Mouse (Mus musculus) limb, embryonic 12.5 days (tissue): Measurements from ENCODE around the gene Gypa. TPM values are rescaled to one million over a fixed set of nuclear protein-coding genes. Genes with fewer than 3 reads are reported as not detected.

Experiments
- ATAC-seq: fragments of 200-750 bp; cut with Nextera tagmentation; 2 replicates; pipeline ENCODE4 v1.8.0; 2017; ENCODE audit warnings: low read depth, moderate TSS enrichment; ENCODE audit not compliant: insufficient number of reproducible peaks, insufficient read depth, low FRiP score, low TSS enrichment
- H3K27ac ChIP-seq: fragments of 300-500 bp; sonication (generic); 2 replicates; pipeline ENCODE4 v1.5.1; 2016; ENCODE audit warnings: mild to moderate bottlenecking, moderate library complexity
- H3K27me3 ChIP-seq: fragments of 300-500 bp; sonication (generic); 2 replicates; pipeline ENCODE4 v1.6.1; 2016; ENCODE audit warnings: mild to moderate bottlenecking, moderate library complexity
- H3K36me3 ChIP-seq: fragments of 300-500 bp; sonication (generic); 2 replicates; pipeline ENCODE4 v1.6.1; 2016; ENCODE audit warnings: mild to moderate bottlenecking, moderate library complexity
- H3K4me1 ChIP-seq: fragments of 300-500 bp; sonication (generic); replicated peaks from 2 replicates; pipeline ENCODE4 v1.6.1; 2016
- H3K4me2 ChIP-seq: fragments of 300-500 bp; sonication (generic); 2 replicates; pipeline ENCODE4 v1.6.1; 2016; ENCODE audit warnings: mild to moderate bottlenecking, moderate library complexity
- H3K4me3 ChIP-seq: fragments of 300-500 bp; sonication (generic); replicated peaks from 2 replicates; pipeline ENCODE4 v1.5.1; 2016; ENCODE audit warnings: mild to moderate bottlenecking
- H3K9ac ChIP-seq: fragments of 300-500 bp; sonication (generic); replicated peaks from 2 replicates; pipeline ENCODE4 v1.6.1; 2016; ENCODE audit warnings: mild to moderate bottlenecking, moderate library complexity
- H3K9me3 ChIP-seq: fragments of 300-500 bp; sonication (generic); 2 replicates; pipeline ENCODE4 v1.6.1; 2016; ENCODE audit warnings: mild to moderate bottlenecking, moderate library complexity
- WGBS: fragments of 180-500 bp; shearing (Covaris S2); methylation state at CpG from one replicate; pipeline ENCODE4 v1.1.7; 2016; 5-methylcytosine and 5-hydroxymethylcytosine counted together
- polyA plus RNA-seq: library from polyadenylated mRNA; unstranded; fragments of >200 nt; fragmentation: Nextera tagmentation; extraction: Ambion mirVana; gene quantifications from 2 replicates; pipeline ENCODE4 v1.2.1, GENCODE M21; 2016

Gene Gypa
- polyA plus RNA-seq, 1 experiment from 2014 or later = 4.9 TPM

DNA sequence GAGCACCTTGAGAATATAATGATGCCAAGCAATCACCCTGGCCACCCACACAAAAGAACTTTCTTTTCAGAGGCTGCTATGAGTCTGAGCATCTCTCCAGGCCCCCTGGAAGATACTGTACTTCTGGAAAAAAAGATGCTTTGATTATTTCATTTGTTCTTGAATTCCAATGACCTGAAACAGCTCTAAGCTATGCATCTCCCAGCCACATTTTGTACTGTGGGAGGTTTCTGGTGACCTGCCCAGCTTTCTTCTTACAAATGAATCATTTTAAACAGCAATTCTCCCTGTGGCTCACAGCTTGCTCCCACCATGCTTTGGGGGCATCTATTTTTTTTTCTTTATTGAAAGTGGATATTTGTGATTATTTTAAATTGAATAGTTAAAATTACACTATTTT is 56.9 kb downstream of the Gypa start:
- no peak overlapping the region for H3K4me2 ChIP-seq
- H3K9ac ChIP-seq = no peak overlapping the region
- no peak overlapping the region for H3K27ac ChIP-seq
- H3K36me3 ChIP-seq = no peaks in the 10 kb centered on the region
- H3K4me1 ChIP-seq = no peaks in the 10 kb centered on the region
- no peak overlapping the region for H3K4me3 ChIP-seq
- H3K9me3 ChIP-seq = no peaks in the 10 kb centered on the region
- no peaks in the 10 kb centered on the region for H3K27me3 ChIP-seq
- no peak for ATAC-seq

DNA sequence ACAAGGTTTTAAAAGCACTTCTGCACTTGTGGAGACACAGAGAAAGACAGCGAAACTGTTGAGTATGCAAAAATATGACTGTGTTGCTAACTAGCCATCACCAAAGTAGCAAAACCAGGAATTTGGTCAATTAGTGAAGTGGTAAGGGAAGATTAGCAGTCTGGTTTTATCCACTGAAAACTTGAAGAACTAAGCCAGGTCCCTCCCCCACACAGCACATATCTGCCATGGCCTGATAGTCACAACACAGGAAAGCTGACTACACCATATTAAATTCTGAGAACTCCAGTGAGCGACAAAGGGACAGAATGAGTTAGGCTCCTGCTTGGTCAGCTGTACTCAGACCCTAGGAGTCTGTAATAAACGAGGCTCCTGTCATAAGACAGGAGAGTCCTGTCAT is 57.7 kb downstream of the Gypa start:
- Histone ChIP-seq H3K9ac (no peak overlapping the region), H3K27me3 (no peaks in the 10 kb centered on the region), H3K4me1 (no peaks in the 10 kb centered on the region), H3K36me3 (no peaks in the 10 kb centered on the region), H3K4me2 (no peak overlapping the region), H3K4me3 (no peak overlapping the region), H3K27ac (no peak overlapping the region), H3K9me3 (no peaks in the 10 kb centered on the region)
- 61% methylated on average over 3 of the region's 3 CpGs for WGBS
- no peak for ATAC-seq

DNA sequence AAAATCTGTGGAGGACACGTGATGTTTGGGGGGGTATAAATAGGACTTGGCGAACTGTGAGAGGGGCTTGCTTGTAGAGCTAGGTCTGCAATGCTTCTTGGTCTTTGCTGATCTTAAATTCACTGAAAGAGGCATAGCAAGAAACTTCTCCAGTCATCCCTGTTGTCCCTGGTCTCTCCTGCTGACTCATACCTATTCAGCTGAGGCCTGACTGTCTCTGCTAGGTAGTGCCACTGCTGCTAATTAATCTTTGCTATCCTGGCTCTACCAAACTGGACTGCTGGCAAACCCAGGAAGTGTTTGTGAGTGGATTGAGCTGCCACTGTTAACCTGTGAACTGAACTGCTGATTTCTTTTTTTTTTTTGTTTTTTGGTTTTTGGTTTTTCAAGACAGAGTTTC is 61.4 kb downstream of the Gypa start:
- Histone ChIP-seq H3K9ac (no peak overlapping the region), H3K27me3 (no peaks in the 10 kb centered on the region), H3K4me2 (no peak overlapping the region), H3K27ac (no peak overlapping the region), H3K36me3 (no peaks in the 10 kb centered on the region), H3K9me3 (no peaks in the 10 kb centered on the region), H3K4me1 (no peaks in the 10 kb centered on the region), H3K4me3 (no peak overlapping the region)
- ATAC-seq = no peak
- WGBS = 90% methylated on average over 2 of the region's 2 CpGs

Other genes starting within 250 kb of the Gypa start
- 0.04 TPM in 1 of 2 replicates, not detected in the other for gene Frem3, start 117.3 kb downstream of the Gypa start, polyA plus RNA-seq
- 130 and 135 TPM in 2 replicates for gene Smarca5, start 245.7 kb downstream of the Gypa start, polyA plus RNA-seq